Mouse (Mus musculus) embryonic facial prominence, embryonic 13.5 days (tissue): ENCODE measurements at regions not wholly inside any gene's neighbourhood (a gene's known extent, or its start where the extent isn't known, plus 50 kb on each side); places are given as distances from the start of the nearest gene placed in this dataset.
"Not testable (repeated sequence)": the region's sequence is repeated elsewhere in the genome, so short reads cannot be mapped to it uniquely, and the experiment has no call there.

Source experiments
- ATAC-seq: fragments of 200-750 bp; cut with Nextera tagmentation; 2 replicates; pipeline ENCODE4 v1.8.0; 2017; ENCODE audit warnings: low read depth; ENCODE audit not compliant: insufficient number of reproducible peaks, insufficient read depth, low FRiP score, low TSS enrichment
- H3K27ac ChIP-seq: fragments of 300-500 bp; sonication (generic); 2 replicates; pipeline ENCODE4 v1.5.1; 2015; ENCODE audit warnings: moderate library complexity, mild to moderate bottlenecking, inconsistent platforms
- H3K27me3 ChIP-seq: fragments of 300-500 bp; sonication (generic); 2 replicates; pipeline ENCODE4 v1.6.1; 2015; ENCODE audit warnings: mild to moderate bottlenecking, inconsistent platforms
- H3K36me3 ChIP-seq: fragments of 300-500 bp; sonication (generic); 2 replicates; pipeline ENCODE4 v1.6.1; 2015; ENCODE audit warnings: mild to moderate bottlenecking, inconsistent platforms
- H3K4me1 ChIP-seq: fragments of 300-500 bp; sonication (generic); 2 replicates; pipeline ENCODE4 v1.6.1; 2015; ENCODE audit warnings: inconsistent platforms
- H3K4me2 ChIP-seq: fragments of 300-500 bp; sonication (generic); 2 replicates; pipeline ENCODE4 v1.6.1; 2015; ENCODE audit warnings: moderate library complexity, mild to moderate bottlenecking, inconsistent platforms
- H3K4me3 ChIP-seq: fragments of 300-500 bp; sonication (generic); 2 replicates; pipeline ENCODE4 v1.5.1; 2015; ENCODE audit warnings: mild to moderate bottlenecking, inconsistent platforms
- H3K9ac ChIP-seq: fragments of 300-500 bp; sonication (generic); 2 replicates; pipeline ENCODE4 v1.6.1; 2015; ENCODE audit warnings: mild to moderate bottlenecking, inconsistent platforms
- H3K9me3 ChIP-seq: fragments of 300-500 bp; sonication (generic); 2 replicates; pipeline ENCODE4 v1.6.1; 2016; ENCODE audit warnings: inconsistent platforms
- WGBS: fragments of 180-500 bp; shearing (Covaris S2); methylation state at CpG from one replicate; pipeline ENCODE4 v1.1.7; 2015; ENCODE audit warnings: mixed read lengths; 5-methylcytosine and 5-hydroxymethylcytosine counted together

DNA sequence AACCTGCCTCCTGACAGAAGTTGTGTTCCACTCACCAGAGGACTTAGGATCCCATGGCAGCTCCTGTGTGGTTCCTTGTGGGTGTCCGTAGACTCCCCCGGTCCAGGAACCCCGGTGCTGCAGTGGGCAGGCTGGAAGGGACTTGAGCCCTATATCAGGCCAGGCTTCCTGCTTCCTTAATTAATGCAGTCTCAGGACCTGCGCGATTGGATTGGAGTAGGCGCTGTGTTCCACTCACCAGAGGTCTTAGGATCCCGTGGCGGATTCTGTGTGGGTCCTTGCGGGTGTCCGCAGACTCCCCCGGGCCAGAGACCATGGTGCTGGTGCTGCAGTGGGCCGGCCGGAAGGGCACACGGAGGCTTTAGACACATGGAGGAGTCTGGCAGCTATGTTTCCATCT, 288.7 kb downstream of the Fut8 start:
- not testable (repeated sequence) for H3K27ac ChIP-seq, H3K9ac ChIP-seq, H3K9me3 ChIP-seq, H3K4me1 ChIP-seq, H3K27me3 ChIP-seq, ATAC-seq, H3K4me2 ChIP-seq, H3K4me3 ChIP-seq, H3K36me3 ChIP-seq
- 93% methylated on average over 14 of the region's 14 CpGs for WGBS

DNA sequence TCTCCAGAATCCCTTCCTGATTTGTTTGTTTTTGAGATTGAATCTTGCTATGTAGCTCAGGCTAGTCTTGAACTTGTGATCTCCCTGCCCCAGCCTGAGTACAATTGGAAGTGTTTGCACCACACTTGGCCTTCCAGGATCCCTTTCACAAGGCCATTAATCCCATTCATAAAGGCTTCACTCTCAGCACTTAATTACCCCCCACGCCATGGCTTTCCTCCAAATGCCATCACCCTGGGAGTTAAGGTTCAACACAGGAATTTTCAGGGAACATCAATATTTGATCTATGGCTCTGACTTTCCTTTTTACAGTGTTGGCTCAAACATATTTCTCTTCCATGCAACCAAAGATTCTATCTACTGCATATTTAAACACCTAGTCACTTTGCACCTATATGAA, 289.6 kb downstream of the Fut8 start:
- ATAC-seq, result no peak

DNA sequence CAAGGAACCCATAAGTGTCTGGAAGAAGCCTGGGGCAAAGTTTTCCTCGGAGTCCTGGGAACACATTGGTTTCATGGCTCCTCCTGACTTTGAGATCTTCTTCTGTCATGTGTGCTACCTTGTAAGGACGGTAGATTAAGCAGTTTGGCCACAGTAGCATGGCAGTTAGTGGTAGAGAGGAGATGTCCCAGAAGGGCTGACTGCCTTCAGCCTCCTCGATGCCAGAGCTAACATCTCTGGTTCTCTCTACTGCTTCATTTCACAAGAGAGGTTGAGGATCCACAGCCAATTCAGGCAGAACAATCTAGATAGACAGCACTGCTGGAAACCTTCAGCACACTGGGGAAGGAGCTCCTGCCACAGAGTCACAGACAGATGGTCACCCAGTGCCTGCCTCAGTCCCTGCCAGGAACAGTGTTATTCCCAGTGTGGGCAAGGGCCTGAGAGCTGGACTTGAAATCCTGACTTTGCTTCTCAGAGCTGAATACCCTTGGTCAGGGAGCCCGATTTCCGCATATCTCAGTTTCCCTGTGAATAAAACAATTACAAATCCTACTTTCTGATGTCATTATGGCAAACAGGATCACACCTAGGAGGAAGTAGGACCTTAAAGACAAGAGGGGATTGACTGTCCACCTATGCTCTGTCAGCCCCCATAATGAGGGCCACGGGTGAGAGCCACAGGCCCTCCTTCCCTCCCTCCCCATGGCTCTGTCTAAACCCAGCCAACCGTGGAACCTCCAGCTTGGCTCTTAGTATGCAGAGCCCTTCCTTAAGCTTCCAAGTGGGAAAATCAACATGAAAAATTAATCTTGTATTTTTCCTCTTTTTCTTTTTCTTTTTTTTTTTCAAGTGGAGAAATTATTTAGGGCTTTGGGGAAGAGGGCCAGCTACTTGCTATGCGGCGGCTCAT, 290.3 kb downstream of the Fut8 start:
- Histone ChIP-seq H3K4me1 (no peaks in the 10 kb centered on the region), H3K4me3 (no peak overlapping the region), H3K36me3 (no peaks in the 10 kb centered on the region), H3K9me3 (no peaks in the 10 kb centered on the region), H3K9ac (no peak overlapping the region), H3K27me3 (no peaks in the 10 kb centered on the region), H3K4me2 (no peak overlapping the region), H3K27ac (no peak overlapping the region)
- ATAC-seq, result no peak
- WGBS, result 76% methylated on average over 9 of the region's 9 CpGs

More for the DNA sequence above, 289.6 kb downstream of the Fut8 start:
- no peaks in the 10 kb centered on the region for H3K36me3 ChIP-seq
- H3K4me1 ChIP-seq, result no peaks in the 10 kb centered on the region
- H3K9me3 ChIP-seq, result no peaks in the 10 kb centered on the region
- no peak overlapping the region for H3K9ac ChIP-seq
- H3K4me2 ChIP-seq, result no peak overlapping the region
- H3K27ac ChIP-seq, result no peak overlapping the region
- H3K4me3 ChIP-seq, result no peak overlapping the region
- WGBS, result 61% methylated on average over 1 of the region's 1 CpGs
- H3K27me3 ChIP-seq, result no peaks in the 10 kb centered on the region

- 60% methylated on average over 8 of the region's 8 CpGs for WGBS
- no peak for ATAC-seq
Observed at GRCm38 (mm10) chr12:77528868-77529271, 290.9 kb downstream of the Fut8 start.

GRCm38 (mm10) chr12:77529414-77529813, 291.5 kb downstream of the Fut8 start:
- Histone ChIP-seq H3K27ac (no peak overlapping the region), H3K4me3 (no peak overlapping the region), H3K36me3 (no peaks in the 10 kb centered on the region), H3K9me3 (no peaks in the 10 kb centered on the region), H3K9ac (no peak overlapping the region), H3K27me3 (no peaks in the 10 kb centered on the region), H3K4me1 (no peaks in the 10 kb centered on the region), H3K4me2 (no peak overlapping the region)
- no peak for ATAC-seq
- 90% methylated on average over 4 of the region's 4 CpGs for WGBS

More at GRCm38 (mm10) chr12:77528868-77529271, 290.9 kb downstream of the Fut8 start:
- no peak overlapping the region for H3K4me3 ChIP-seq
- H3K27me3 ChIP-seq, result no peaks in the 10 kb centered on the region
- H3K4me2 ChIP-seq, result no peak overlapping the region
- no peaks in the 10 kb centered on the region for H3K9me3 ChIP-seq
- H3K36me3 ChIP-seq, result no peaks in the 10 kb centered on the region
- H3K27ac ChIP-seq, result no peak overlapping the region
- no peak overlapping the region for H3K9ac ChIP-seq
- H3K4me1 ChIP-seq, result no peaks in the 10 kb centered on the region

- Histone ChIP-seq H3K4me1 (no peaks in the 10 kb centered on the region), H3K27me3 (no peaks in the 10 kb centered on the region), H3K9me3 (no peaks in the 10 kb centered on the region), H3K27ac (no peak overlapping the region), H3K36me3 (no peaks in the 10 kb centered on the region), H3K4me2 (no peak overlapping the region), H3K4me3 (no peak overlapping the region), H3K9ac (no peak overlapping the region)
- ATAC-seq, result no peak
- WGBS, result 91% methylated on average over 3 of the region's 3 CpGs
Observed at GRCm38 (mm10) chr12:77529955-77530354, 292.0 kb downstream of the Fut8 start.

- Histone ChIP-seq H3K4me3 (no peak overlapping the region), H3K27ac (no peak overlapping the region), H3K9me3 (no peaks in the 10 kb centered on the region), H3K9ac (no peak overlapping the region), H3K27me3 (no peaks in the 10 kb centered on the region), H3K4me1 (no peaks in the 10 kb centered on the region), H3K36me3 (no peaks in the 10 kb centered on the region), H3K4me2 (no peak overlapping the region)
- WGBS, result 80% methylated on average over 5 of the region's 5 CpGs
- ATAC-seq, result no peak
Observed at GRCm38 (mm10) chr12:77531294-77531693, 293.4 kb downstream of the Fut8 start.

- H3K36me3 ChIP-seq, result no peaks in the 10 kb centered on the region
- no peak overlapping the region for H3K9ac ChIP-seq
- no peaks in the 10 kb centered on the region for H3K9me3 ChIP-seq
- no peak overlapping the region for H3K4me3 ChIP-seq
- WGBS, result 67% methylated on average over 8 of the region's 8 CpGs
- no peaks in the 10 kb centered on the region for H3K4me1 ChIP-seq
- no peak overlapping the region for H3K4me2 ChIP-seq
- H3K27ac ChIP-seq, result no peak overlapping the region
- no peak for ATAC-seq
- H3K27me3 ChIP-seq, result no peaks in the 10 kb centered on the region
Observed at GRCm38 (mm10) chr12:77532547-77532946, 294.6 kb downstream of the Fut8 start.

DNA sequence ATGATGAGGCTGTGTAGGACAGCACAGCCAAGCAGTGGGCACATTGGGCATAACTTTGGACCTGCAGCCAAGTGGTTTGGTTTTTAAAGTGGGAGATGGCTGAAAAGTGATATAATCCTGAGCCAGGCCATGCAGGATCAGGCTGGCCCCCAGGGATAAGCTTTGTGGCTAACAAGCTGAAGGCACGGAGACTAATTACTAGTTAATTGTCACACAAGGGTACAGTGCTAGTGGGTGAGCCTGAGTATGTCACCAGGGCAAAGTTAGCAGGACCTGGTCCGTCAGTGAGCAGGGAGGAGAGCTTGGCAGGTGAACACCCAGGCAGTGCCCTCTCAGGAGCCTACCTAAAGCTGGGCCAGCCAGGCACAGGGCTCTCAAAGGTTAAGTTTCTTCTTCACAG, 295.7 kb downstream of the Fut8 start:
- Histone ChIP-seq H3K27ac (no peak overlapping the region), H3K27me3 (no peaks in the 10 kb centered on the region), H3K36me3 (no peaks in the 10 kb centered on the region), H3K9ac (no peak overlapping the region), H3K4me3 (no peak overlapping the region), H3K4me2 (no peak overlapping the region), H3K4me1 (no peaks in the 10 kb centered on the region), H3K9me3 (no peaks in the 10 kb centered on the region)
- ATAC-seq, result no peak
- 72% methylated on average over 2 of the region's 2 CpGs for WGBS

DNA sequence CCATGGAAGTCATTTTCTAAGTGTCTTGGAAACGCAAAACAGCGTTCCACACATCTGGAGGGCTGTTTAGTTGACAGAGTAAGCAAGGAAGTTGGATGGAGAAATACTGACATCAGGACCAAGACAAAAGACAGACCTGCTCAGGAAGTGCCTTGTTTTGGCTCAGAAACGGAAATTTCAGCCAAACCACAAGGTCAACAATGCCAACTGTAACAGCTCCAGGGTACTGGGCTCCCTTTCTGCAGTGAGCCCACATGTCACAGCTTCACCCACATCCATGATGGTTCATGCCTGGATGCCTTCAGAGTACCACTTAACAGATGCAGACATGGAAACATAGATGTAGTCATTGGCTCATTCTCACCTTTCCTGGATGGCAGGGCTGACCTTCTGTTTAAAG, 296.2 kb downstream of the Fut8 start:
- no peaks in the 10 kb centered on the region for H3K27me3 ChIP-seq
- no peaks in the 10 kb centered on the region for H3K36me3 ChIP-seq
- H3K4me3 ChIP-seq, result no peak overlapping the region
- WGBS, result 73% methylated on average over 3 of the region's 3 CpGs
- H3K27ac ChIP-seq, result no peak overlapping the region
- no peak for ATAC-seq
- H3K9ac ChIP-seq, result no peak overlapping the region
- H3K4me2 ChIP-seq, result no peak overlapping the region
- no peaks in the 10 kb centered on the region for H3K9me3 ChIP-seq
- H3K4me1 ChIP-seq, result no peaks in the 10 kb centered on the region

- Histone ChIP-seq H3K4me1 (peaks cover 5% of the 10 kb centered on the region), H3K27ac (no peak overlapping the region), H3K9me3 (no peaks in the 10 kb centered on the region), H3K27me3 (no peaks in the 10 kb centered on the region), H3K4me3 (no peak overlapping the region), H3K4me2 (no peak overlapping the region), H3K36me3 (no peaks in the 10 kb centered on the region), H3K9ac (no peak overlapping the region)
- WGBS, result 54% methylated on average over 3 of the region's 3 CpGs
- ATAC-seq, result no peak
Observed at GRCm38 (mm10) chr12:77535147-77535546, 297.2 kb downstream of the Fut8 start.

DNA sequence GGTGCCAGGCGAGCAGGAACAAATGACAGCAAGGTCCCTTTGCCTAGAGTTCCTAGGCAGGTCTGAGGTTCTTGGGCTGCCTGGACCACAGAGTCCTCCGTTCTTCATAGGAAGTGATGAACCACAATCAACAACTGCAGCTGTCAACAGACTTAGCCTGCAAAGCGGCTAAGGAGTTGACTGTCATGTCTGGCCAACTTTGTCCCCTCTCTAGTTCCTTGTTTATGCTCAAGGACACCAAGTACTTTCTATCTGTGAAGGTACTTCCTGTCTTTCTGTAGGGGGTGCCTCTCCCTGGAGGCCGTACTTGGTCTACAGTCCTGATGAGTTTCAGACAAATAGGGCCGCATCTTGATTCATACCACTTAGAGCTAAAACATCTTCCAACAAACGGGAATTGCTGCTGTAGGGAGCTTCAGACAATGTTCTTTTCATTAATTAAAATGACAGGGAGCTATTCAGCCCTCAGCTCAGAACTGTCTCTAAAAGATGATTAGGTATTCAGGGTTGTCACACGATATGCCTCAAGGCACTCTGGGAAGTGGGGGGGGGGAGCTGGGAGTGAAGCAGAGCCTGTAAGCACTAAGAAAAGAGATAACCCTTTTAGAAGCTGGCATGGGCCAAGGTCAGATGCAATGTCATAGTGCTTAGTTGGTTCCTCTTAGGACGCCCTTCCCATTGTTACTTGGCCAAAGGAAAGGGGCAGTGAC, 299.4 kb downstream of the Fut8 start:
- H3K4me1 ChIP-seq, result peaks cover 9% of the 10 kb centered on the region
- no peaks in the 10 kb centered on the region for H3K27me3 ChIP-seq
- no peak for ATAC-seq
- H3K27ac ChIP-seq, result no peak overlapping the region
- H3K4me2 ChIP-seq, result no peak overlapping the region
- no peak overlapping the region for H3K4me3 ChIP-seq
- H3K9ac ChIP-seq, result no peak overlapping the region
- 63% methylated on average over 8 of the region's 8 CpGs for WGBS
- no peaks in the 10 kb centered on the region for H3K36me3 ChIP-seq
- H3K9me3 ChIP-seq, result no peaks in the 10 kb centered on the region
